Mouse (Mus musculus): Measurements from ENCODE around the gene Kitl. TPM values are rescaled to one million over a fixed set of nuclear protein-coding genes. Genes with fewer than 3 reads are reported as not detected.

The Kitl gene
- 15.8 and 22.8 TPM in 2 replicates for polyA plus RNA-seq (2016; fragmentation: Nextera tagmentation; extraction: Ambion mirVana)

DNA sequence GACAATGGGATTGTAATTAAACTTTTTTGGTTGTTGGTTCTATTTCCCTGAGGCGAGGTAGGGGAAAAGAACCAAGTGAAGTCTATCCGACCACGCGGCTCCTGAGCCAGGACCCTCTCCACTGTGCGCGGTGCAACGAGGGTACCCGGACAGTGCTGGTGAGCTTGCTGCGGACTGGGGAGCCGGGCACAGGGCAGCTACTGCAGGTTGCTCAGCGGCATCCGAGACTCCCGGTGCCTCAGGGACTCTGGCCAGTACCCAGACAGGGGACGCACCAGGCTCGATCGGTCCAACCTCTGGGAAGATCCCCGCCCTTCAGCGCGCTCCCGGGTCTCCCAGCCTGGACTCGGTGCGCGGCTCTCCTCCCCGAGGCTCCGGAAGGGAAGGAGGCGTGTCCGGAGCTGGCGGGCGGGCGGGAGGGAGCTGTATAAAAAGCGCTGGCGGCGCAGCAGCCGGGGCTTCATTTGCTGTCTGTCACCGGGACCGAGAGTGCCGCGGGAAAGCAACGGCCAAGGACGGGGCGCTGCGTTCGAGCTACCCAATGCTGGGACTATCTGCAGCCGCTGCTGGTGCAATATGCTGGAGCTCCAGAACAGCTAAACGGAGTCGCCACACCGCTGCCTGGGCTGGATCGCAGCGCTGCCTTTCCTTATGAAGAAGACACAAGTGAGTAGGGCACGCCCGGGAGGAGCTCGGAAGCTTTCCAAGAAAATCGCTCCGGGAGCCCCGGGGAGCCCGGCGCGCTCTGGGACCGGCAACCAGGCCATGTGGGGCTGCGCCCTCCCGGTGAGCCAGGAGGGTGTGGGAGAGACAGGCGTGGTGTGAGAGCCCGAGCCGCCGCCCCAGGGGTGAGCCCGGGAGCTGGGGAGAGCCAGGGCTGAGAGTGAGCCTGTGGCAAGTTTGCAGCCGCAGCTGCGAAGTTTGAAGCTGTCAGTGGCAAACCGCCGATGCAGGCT is at the start of gene Kitl:
Kitl (plus strand) TSS at position 261 of the 956 bp plus-strand sequence.
- Histone ChIP-seq H3K4me2 (peak within 1 kb of the TSS; percentile 93), H3K9me3 (no peaks in the 10 kb centered on the region), H3K4me3 (replicated peaks) (peak within 1 kb of the TSS; percentile 65), H3K27me3 (peaks cover 51% of the 10 kb centered on the region), H3K36me3 (replicated peaks) (no peaks in the 10 kb centered on the region), H3K4me1 (peaks cover 21% of the 10 kb centered on the region), H3K9ac (peak within 1 kb of the TSS; percentile 70), H3K27ac (peak within 1 kb of the TSS; percentile 63; the same call in 1 of the 2 replicates)
- peak; percentile 88 for ATAC-seq (ENCODE audit: low FRiP score)
- WGBS = under 1% methylated on average over 58 of the region's 70 CpGs

DNA sequence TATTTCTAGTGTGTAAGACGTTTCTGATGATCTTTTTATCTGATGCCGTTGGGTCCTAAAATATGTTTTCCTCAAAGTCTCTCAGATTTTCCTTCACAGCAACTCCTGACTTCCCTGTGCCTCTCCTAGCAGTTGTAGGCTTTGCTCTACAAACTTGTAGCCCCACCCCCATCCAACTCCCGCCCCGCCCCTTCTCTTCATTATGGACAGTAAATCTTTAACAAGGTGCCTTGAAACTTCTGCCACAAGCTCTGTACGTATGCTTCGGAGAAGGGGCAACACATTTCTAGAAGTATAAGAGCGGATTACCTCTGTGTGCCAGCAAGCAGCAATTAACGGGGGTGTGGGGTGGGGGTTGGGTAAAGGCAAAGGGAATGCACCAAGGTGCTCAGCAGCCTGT is 42.6 kb upstream of the Kitl start:
- no peak overlapping the region for H3K4me2 ChIP-seq
- H3K9me3 ChIP-seq = no peaks in the 10 kb centered on the region
- ATAC-seq (ENCODE audit: low FRiP score) = no peak
- no peaks in the 10 kb centered on the region for H3K36me3 ChIP-seq (replicated peaks)
- no peak overlapping the region for H3K4me3 ChIP-seq (replicated peaks)
- no peak overlapping the region for H3K27ac ChIP-seq
- no peaks in the 10 kb centered on the region for H3K27me3 ChIP-seq
- H3K4me1 ChIP-seq = no peaks in the 10 kb centered on the region
- 78% methylated on average over 8 of the region's 8 CpGs for WGBS
- no peak overlapping the region for H3K9ac ChIP-seq

DNA sequence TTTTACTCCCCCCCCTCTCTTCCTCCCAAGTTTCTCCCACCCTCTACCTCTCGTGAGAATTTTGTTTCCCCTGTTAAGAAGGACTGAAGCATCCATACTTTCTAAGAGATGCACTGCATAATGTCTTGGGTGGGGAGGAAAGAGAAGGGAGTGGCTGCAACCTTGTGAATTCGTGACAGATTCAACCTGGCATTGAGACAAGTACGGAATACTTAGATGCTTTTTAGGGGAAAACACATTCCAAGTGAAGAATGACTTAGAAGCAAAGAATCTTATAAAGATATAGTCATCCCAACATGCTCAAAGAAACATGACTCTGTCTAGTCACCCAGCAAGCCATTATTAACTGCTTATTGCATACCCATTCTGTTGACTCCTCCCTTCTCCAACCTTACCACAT is 35.3 kb upstream of the Kitl start:
- 86% methylated on average over 3 of the region's 3 CpGs for WGBS
- no peak overlapping the region for H3K4me2 ChIP-seq
- no peak overlapping the region for H3K27ac ChIP-seq
- H3K4me3 ChIP-seq (replicated peaks) = no peak overlapping the region
- H3K9ac ChIP-seq = no peak overlapping the region
- H3K27me3 ChIP-seq = no peaks in the 10 kb centered on the region
- no peaks in the 10 kb centered on the region for H3K4me1 ChIP-seq
- ATAC-seq (ENCODE audit: low FRiP score) = no peak
- H3K9me3 ChIP-seq = no peaks in the 10 kb centered on the region
- H3K36me3 ChIP-seq (replicated peaks) = no peaks in the 10 kb centered on the region

DNA sequence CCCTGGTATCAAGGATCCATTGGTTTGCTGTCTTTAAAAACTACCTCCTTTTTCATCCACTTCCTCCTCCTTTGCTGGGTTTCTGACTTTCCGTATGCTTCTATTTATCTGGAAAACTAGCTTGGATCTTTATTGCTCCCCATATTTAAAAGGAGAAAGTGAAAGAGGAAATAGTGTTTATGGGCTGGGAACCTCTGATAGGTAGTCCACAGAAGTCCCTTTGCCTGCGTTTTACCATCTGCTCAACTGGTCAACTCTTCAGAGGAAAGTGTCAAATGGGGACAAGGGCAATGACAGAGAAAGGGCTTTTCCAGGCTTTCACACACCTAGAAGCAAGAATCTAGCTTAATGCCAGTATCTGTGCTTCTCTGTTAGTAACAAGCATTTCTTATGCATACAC is 34.5 kb upstream of the Kitl start:
- Histone ChIP-seq H3K36me3 (replicated peaks) (no peaks in the 10 kb centered on the region), H3K4me3 (replicated peaks) (no peak overlapping the region), H3K27me3 (no peaks in the 10 kb centered on the region), H3K4me1 (no peaks in the 10 kb centered on the region), H3K9ac (no peak overlapping the region), H3K4me2 (no peak overlapping the region), H3K9me3 (no peaks in the 10 kb centered on the region), H3K27ac (no peak overlapping the region)
- 93% methylated on average over 2 of the region's 2 CpGs for WGBS
- no peak for ATAC-seq (ENCODE audit: low FRiP score)

DNA sequence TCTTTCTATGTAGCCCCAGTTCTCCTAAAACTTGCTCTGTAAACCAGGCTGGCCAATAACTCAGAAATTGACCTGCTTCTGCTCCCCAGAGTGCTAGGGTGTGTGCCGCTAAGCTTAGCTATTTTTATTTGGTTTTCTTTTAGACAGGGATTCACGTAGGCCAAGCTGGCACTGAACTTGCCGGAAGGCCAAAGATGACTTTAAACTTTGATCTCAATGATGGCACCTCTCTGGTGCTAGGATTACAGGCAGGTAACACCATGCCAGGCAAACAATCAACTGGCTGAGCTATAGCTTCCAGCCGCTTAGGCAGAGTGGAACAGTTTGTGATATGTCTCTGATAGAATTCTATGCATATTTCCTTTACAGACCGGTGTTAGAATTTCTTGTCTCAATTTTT is 33.5 kb upstream of the Kitl start:
- no peaks in the 10 kb centered on the region for H3K9me3 ChIP-seq
- no peak overlapping the region for H3K9ac ChIP-seq
- WGBS = 93% methylated on average over 5 of the region's 5 CpGs
- no peak overlapping the region for H3K4me2 ChIP-seq
- H3K4me3 ChIP-seq (replicated peaks) = no peak overlapping the region
- H3K36me3 ChIP-seq (replicated peaks) = no peaks in the 10 kb centered on the region
- ATAC-seq (ENCODE audit: low FRiP score) = no peak
- H3K27ac ChIP-seq = no peak overlapping the region
- H3K4me1 ChIP-seq = no peaks in the 10 kb centered on the region
- no peaks in the 10 kb centered on the region for H3K27me3 ChIP-seq

DNA sequence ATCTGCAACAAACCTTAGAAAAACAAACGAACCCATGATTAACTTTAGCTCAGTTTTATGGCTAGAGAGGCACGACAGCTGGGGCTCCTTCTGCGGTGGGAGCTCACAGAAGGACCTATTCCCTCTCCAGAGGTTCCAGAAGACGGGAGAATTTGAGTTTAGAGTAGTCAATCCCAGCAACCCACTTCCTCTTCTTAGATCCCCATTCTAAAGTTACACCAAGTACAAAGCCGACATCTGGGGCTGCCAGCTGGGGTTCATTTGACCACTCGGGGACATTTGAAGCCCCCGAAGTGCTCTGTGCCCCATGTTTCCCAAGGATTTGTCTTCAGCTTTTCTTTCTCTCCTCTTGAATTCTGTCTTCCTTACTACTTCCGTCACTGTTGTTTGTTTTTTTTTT is 28.7 kb upstream of the Kitl start:
- WGBS = 78% methylated on average over 8 of the region's 8 CpGs
- Histone ChIP-seq H3K9me3 (no peaks in the 10 kb centered on the region), H3K9ac (no peak overlapping the region), H3K27me3 (no peaks in the 10 kb centered on the region), H3K36me3 (replicated peaks) (no peaks in the 10 kb centered on the region), H3K27ac (no peak overlapping the region), H3K4me1 (no peaks in the 10 kb centered on the region), H3K4me2 (no peak overlapping the region), H3K4me3 (replicated peaks) (no peak overlapping the region)
- ATAC-seq (ENCODE audit: low FRiP score) = no peak

DNA sequence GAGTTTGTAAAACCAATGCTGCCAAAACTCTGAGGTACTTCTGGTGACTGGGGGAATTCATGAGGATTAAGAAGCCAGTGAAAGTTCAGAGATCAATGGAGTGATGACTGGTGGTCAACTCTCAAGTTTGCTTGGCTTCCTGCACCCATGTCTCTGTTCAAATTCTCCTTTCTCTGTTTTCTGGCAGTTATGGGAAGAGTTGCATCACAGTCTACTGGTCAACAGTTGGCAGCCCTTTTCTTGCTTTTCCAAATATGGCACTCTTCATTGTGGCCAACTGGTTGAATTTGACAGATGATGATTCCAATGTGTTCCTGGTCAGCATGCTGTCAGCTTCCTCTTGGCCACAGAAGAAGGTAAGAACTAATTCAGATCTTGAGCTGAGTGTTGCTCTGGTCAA is 25.7 kb upstream of the Kitl start:
- H3K4me2 ChIP-seq = no peak overlapping the region
- no peaks in the 10 kb centered on the region for H3K4me1 ChIP-seq
- H3K27me3 ChIP-seq = no peaks in the 10 kb centered on the region
- ATAC-seq (ENCODE audit: low FRiP score) = no peak
- no peaks in the 10 kb centered on the region for H3K9me3 ChIP-seq
- no peak overlapping the region for H3K4me3 ChIP-seq (replicated peaks)
- H3K9ac ChIP-seq = no peak overlapping the region
- no peak overlapping the region for H3K27ac ChIP-seq
- no peaks in the 10 kb centered on the region for H3K36me3 ChIP-seq (replicated peaks)

DNA sequence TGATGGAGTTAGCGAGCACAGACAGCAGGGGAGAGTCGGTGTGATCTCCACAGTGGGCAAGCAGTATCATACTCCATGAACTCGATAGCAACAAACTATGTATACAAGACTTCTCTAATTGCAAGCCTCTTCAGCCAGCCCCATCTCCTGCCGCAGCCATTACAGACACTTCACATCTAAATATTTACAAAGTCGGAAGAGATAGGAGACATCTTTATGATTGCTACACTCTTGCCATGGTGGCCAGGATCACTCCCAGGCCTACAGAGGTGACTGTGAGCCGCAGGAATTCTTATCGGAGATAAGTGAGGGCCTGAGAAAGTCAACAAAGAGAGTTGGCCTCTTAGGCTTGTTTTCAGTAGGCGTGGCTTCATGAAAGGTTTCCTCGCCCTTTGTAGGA is 23.3 kb upstream of the Kitl start:
- Histone ChIP-seq H3K4me1 (no peaks in the 10 kb centered on the region), H3K4me2 (no peak overlapping the region), H3K9me3 (no peaks in the 10 kb centered on the region), H3K4me3 (replicated peaks) (no peak overlapping the region), H3K27ac (no peak overlapping the region), H3K9ac (no peak overlapping the region), H3K36me3 (replicated peaks) (no peaks in the 10 kb centered on the region), H3K27me3 (no peaks in the 10 kb centered on the region)
- ATAC-seq (ENCODE audit: low FRiP score) = no peak
- WGBS = 83% methylated on average over 9 of the region's 9 CpGs

DNA sequence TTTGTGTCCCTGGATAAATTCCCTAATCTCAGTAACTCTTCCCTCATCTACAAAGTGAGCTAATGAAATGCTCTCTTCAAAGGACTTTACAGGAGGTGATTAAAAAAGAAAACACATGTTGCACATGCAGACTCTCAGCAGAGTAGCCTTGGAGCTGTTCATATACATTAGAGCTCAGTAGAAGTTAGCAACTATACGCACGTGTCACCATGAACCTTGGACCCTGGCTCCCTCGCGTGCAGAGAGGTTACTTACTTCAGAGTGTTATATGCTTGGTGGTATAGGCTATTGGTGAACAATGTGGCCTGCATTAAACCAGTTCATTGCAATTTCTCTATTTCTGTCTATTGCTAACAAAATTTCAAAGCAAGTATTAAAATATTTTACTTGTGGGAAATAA is 14.0 kb upstream of the Kitl start:
- no peaks in the 10 kb centered on the region for H3K36me3 ChIP-seq (replicated peaks)
- no peak overlapping the region for H3K9ac ChIP-seq
- no peak overlapping the region for H3K4me3 ChIP-seq (replicated peaks)
- no peak for ATAC-seq (ENCODE audit: low FRiP score)
- no peaks in the 10 kb centered on the region for H3K27me3 ChIP-seq
- no peaks in the 10 kb centered on the region for H3K9me3 ChIP-seq
- H3K4me1 ChIP-seq = no peaks in the 10 kb centered on the region
- H3K4me2 ChIP-seq = no peak overlapping the region
- 91% methylated on average over 4 of the region's 4 CpGs for WGBS
- no peak overlapping the region for H3K27ac ChIP-seq

DNA sequence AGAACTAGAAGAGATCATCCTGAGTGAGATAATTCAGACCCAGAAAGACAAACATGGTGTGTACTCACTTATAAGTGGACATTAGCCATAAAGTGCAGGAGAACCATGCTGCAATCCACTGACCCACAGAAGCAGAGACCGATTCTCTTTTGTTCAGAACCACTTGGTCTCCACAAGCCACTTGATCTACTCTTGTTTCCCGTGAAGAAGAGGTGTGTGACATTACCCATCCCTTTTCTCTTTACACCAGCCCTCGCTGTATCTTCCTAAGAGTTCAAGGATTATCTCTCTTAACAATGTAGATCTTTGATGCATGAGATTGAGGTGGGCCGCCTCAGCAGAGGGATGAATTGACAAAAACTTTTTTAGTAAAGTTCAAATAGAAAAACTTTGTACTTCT is 11.6 kb upstream of the Kitl start:
- Histone ChIP-seq H3K9me3 (no peaks in the 10 kb centered on the region), H3K36me3 (replicated peaks) (no peaks in the 10 kb centered on the region), H3K27me3 (no peaks in the 10 kb centered on the region), H3K4me3 (replicated peaks) (no peak overlapping the region), H3K9ac (no peak overlapping the region), H3K27ac (no peak overlapping the region), H3K4me2 (no peak overlapping the region), H3K4me1 (no peaks in the 10 kb centered on the region)
- 91% methylated on average over 4 of the region's 4 CpGs for WGBS
- no peak for ATAC-seq (ENCODE audit: low FRiP score)

DNA sequence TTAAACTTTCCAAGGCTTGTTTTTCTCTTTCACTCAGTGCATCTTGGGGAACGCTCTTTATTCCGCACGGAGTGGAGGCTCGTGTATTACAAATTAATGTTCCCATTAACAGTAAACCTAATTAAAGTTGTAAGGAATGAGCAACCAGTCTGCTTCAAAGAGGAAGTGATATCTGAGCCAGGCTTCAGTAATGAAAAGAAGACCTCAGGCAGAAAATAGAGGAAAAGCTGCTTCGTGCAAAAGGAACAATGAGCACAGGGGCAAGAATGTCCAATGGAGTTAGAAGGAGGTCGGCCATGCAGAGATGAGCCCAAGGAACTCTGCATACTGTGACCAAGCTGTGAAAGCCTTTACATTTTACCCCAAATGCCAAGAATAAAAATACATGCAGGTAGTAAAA is 5.7 kb upstream of the Kitl start:
- WGBS = 23% methylated on average over 6 of the region's 6 CpGs
- Histone ChIP-seq H3K36me3 (replicated peaks) (no peaks in the 10 kb centered on the region), H3K9me3 (no peaks in the 10 kb centered on the region), H3K9ac (no peak overlapping the region), H3K27me3 (peaks cover 28% of the 10 kb centered on the region), H3K27ac (no peak overlapping the region), H3K4me1 (peaks cover 6% of the 10 kb centered on the region; the same call in 1 of the 2 replicates), H3K4me2 (no peak overlapping the region), H3K4me3 (replicated peaks) (no peak overlapping the region)
- ATAC-seq (ENCODE audit: low FRiP score) = peak; percentile 39; the same call in 1 of the 2 replicates

DNA sequence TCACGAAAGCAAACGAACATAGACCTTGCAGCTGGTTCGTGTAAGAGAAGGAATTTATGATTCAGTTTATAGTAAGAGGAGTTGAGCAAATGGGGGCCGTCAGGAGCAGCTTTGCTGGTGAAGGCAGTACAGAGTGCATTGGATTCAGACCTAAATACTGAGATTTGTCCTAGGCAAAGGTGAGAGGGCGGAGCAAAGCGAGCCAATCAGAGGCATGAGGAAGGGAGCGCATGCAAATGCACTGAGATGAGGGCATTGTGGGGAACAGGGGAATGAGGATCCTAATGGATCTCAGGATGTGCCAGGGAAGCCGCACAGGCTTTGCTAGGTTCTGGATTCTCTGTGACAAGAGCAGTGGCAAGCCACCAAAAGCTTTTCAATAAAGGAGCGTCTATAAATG is 5.1 kb upstream of the Kitl start:
- Histone ChIP-seq H3K27me3 (peaks cover 31% of the 10 kb centered on the region), H3K9ac (no peak overlapping the region), H3K4me2 (peak overlapping the region; percentile 24; the same call in 1 of the 2 replicates), H3K4me3 (replicated peaks) (no peak overlapping the region), H3K36me3 (replicated peaks) (no peaks in the 10 kb centered on the region), H3K27ac (no peak overlapping the region), H3K9me3 (no peaks in the 10 kb centered on the region), H3K4me1 (peaks cover 6% of the 10 kb centered on the region; the same call in 1 of the 2 replicates)
- 67% methylated on average over 9 of the region's 9 CpGs for WGBS
- ATAC-seq (ENCODE audit: low FRiP score) = no peak

DNA sequence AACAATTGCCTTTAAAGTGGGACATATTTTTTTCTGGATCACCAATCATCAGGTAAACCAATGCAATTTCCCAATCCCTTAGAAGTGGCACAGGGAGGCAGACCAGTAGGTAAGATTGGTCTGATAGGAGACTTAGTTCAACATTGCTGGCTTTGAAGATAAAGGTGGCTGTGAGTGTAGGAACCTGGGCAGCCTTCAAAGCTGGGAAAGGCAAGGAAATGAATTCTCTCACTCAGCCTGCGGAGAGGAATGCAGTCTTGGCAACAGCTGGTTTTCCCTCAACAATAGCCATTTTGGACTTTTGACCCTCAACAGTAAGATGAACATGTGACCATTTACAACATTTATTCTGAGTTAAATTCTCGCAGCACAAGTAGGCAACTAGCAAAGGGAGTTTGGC is 1.3 kb upstream of the Kitl start:
- Histone ChIP-seq H3K4me3 (replicated peaks) (no peak overlapping the region), H3K4me1 (peaks cover 27% of the 10 kb centered on the region), H3K27ac (no peak overlapping the region), H3K27me3 (peaks cover 47% of the 10 kb centered on the region), H3K4me2 (no peak overlapping the region), H3K36me3 (replicated peaks) (no peaks in the 10 kb centered on the region), H3K9me3 (no peaks in the 10 kb centered on the region), H3K9ac (no peak overlapping the region)
- no peak for ATAC-seq (ENCODE audit: low FRiP score)
- 46% methylated on average over 2 of the region's 2 CpGs for WGBS

Data from forebrain, embryonic 12.5 days (tissue).